Mouse (Mus musculus): ENCODE measurements at regions not wholly inside any gene's neighbourhood (a gene's known extent, or its start where the extent isn't known, plus 50 kb on each side); places are given as distances from the start of the nearest gene placed in this dataset.
A peak's percentile ranks its signal among the peaks of the same experiment; 100 is the strongest.

DNA sequence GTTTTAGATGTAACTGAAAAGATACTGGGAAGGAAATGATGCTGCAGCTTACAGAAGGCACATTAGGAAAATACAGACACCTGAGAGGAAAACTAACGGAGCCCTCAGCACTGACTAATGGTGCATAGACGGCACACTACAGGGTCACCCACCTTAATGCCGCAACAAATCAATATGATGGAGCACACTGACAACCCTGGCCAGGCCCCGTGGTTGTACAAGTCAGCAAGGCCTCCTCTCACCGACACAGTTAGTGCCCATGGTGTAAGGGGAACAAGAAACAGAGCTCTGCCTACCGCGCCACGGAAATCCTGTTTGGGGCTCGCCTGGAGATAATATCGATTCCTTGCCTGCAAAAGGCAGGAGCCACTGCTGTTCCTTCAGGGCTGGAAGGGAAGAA, 273.9 kb downstream of the Prim2 start:
- no peak for DNase-seq

GRCm38 (mm10) chr1:33394989-33395594, 274.5 kb downstream of the Prim2 start:
- DNase-seq = no peak

DNA sequence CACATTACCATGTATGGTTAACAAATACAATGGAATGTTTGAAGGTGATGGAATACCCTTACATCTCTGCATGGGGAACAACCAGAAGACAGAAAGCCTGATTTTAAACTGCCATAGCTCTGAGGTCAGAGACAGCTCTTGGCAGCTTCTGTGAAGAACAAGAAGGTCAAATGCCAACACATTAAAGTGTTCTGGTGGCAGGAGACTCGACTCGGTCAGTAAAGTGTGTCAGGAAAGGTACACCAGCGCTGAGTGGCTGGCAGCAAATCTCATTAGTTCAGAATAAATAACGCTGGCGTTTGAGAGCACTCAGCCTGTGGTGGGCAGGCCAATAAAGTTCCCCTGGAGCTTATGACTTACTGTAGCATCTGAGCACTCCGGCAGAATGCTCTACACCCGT, 298.8 kb downstream of the Prim2 start:
- DNase-seq = peak; percentile 38 to 46

GRCm38 (mm10) chr1:33362688-33363426, 306.7 kb downstream of the Prim2 start:
- DNase-seq = peak; percentile 51 to 53

- peak; percentile 65 to 75 for DNase-seq
These were observed 335.5 kb downstream of the Prim2 start for GRCm38 (mm10) chr1:33334061-33334460.

Data from heart, adult 18-20 months (tissue).